Mouse (Mus musculus) lung, postnatal 0 days (tissue): ENCODE results near the gene Trp53.

Experiments used
- CTCF ChIP-seq: IDR thresholded peaks from 2 replicates; pipeline ENCODE4 v1.5.1; 2016; ENCODE audit warnings: antibody characterized with exemption, mild to moderate bottlenecking
- EP300 ChIP-seq: IDR thresholded peaks from 2 replicates; pipeline ENCODE4 v1.6.1; 2016; ENCODE audit warnings: antibody characterized with exemption, mild to moderate bottlenecking, control low read depth

GRCm38 (mm10) chr11:69608525-69608924 is 28.4 kb downstream of the Trp53 start:
- TF ChIP-seq CTCF, result no peak
- TF ChIP-seq EP300, result no peak
